Mouse (Mus musculus): Measurements from ENCODE around the gene Tsr2. TPM values are rescaled to one million over a fixed set of nuclear protein-coding genes. Genes with fewer than 3 reads are reported as not detected.

Tsr2 gene
- total RNA-seq, 2 experiments from 2014 or later: 51.7 to 61.3 TPM

- intact Hi-C loops (cut with DNase I): no loop called here
- no peak for DNase-seq (ENCODE audit: extremely low spot score in 1 of 2, low spot score in 2 of 2)
Observed at GRCm38 (mm10) chrX:151049661-151050215, 46.6 kb downstream of the Tsr2 start.

- peak in 1 of 2 experiments; percentile 46 for DNase-seq (ENCODE audit: extremely low spot score in 1 of 2, low spot score in 2 of 2)
- intact Hi-C loops (cut with DNase I): no loop called here
Observed at GRCm38 (mm10) chrX:151047431-151048058, 48.8 kb downstream of the Tsr2 start.

GRCm38 (mm10) chrX:151046777-151047430 lies 49.4 kb downstream of the Tsr2 start:
- intact Hi-C loops (cut with DNase I): no loop called here

GRCm38 (mm10) chrX:151046321-151046720 lies 50.0 kb downstream of the Tsr2 start:
- no peak for DNase-seq (ENCODE audit: extremely low spot score in 1 of 2, low spot score in 2 of 2)
- intact Hi-C loops (cut with DNase I): no loop called here

More at GRCm38 (mm10) chrX:151046777-151047430, 49.4 kb downstream of the Tsr2 start:
- DNase-seq (ENCODE audit: extremely low spot score in 1 of 2, low spot score in 2 of 2): peak; percentile 67 to 90

GRCm38 (mm10) chrX:151045850-151046249 lies 50.5 kb downstream of the Tsr2 start, which contains the start of gene Fgd1:
TSS of gene Fgd1 (plus strand) at chrX:151046150.
- intact Hi-C loops (cut with DNase I): no loop called here
- no peak for DNase-seq (ENCODE audit: extremely low spot score in 1 of 2, low spot score in 2 of 2)

- intact Hi-C loops (cut with DNase I): no loop called here
- DNase-seq (ENCODE audit: extremely low spot score in 1 of 2, low spot score in 2 of 2): no peak
Observed at GRCm38 (mm10) chrX:151041223-151041622, 55.1 kb downstream of the Tsr2 start.

Other genes starting within 250 kb of the Tsr2 start
- gene Gnl3l, start 79.2 kb downstream of the Tsr2 start, total RNA-seq (2021): 100 to 1,000 TPM; 214 to 221 TPM
- gene Fgd1, start 50.4 kb downstream of the Tsr2 start, total RNA-seq (2021): 10 to 100 TPM; 31.2 to 31.7 TPM
- gene Wnk3, start 101.5 kb upstream of the Tsr2 start, total RNA-seq (2021): 10 to 100 TPM; 35.1 to 40.9 TPM
- gene Fam120c, start 247.6 kb upstream of the Tsr2 start, total RNA-seq (2021): 10 to 100 TPM; 40.3 to 40.5 TPM